Mouse (Mus musculus): ENCODE results near the gene Olfr1489.
"Not testable (repeated sequence)": the region's sequence is repeated elsewhere in the genome, so short reads cannot be mapped to it uniquely, and the experiment has no call there.

The Olfr1489 gene

GRCm38 (mm10) chr19:13631321-13631720 lies at the start of gene Olfr1489:
TSS of gene Olfr1489 (plus strand) at chr19:13631621.
- DNase-seq (ENCODE audit: low spot score in 2 of 2) = no peak

GRCm38 (mm10) chr19:13583211-13583610 lies 48.2 kb upstream of the Olfr1489 start, which contains the start of gene Olfr1484:
TSS of gene Olfr1484 (plus strand) at chr19:13583511.
- no peak for DNase-seq (ENCODE audit: low spot score in 2 of 2)

GRCm38 (mm10) chr19:13617075-13617474 lies 14.3 kb upstream of the Olfr1489 start, which contains the start of gene Olfr1487:
TSS of gene Olfr1487 (plus strand) at chr19:13617375.
- DNase-seq (ENCODE audit: low spot score in 2 of 2) = not testable (repeated sequence)

GRCm38 (mm10) chr19:13650791-13651190 lies 19.4 kb downstream of the Olfr1489 start, which contains the start of gene Olfr1490:
TSS of gene Olfr1490 (plus strand) at chr19:13651091.
- no peak for DNase-seq (ENCODE audit: low spot score in 2 of 2)
